Mouse (Mus musculus) midbrain, postnatal 0 days (tissue): Measurements from ENCODE around the gene Gbf1. TPM values are rescaled to one million over a fixed set of nuclear protein-coding genes. Genes with fewer than 3 reads are reported as not detected.
A peak's percentile ranks its signal among the peaks of the same experiment; 100 is the strongest.

Experiments
- ATAC-seq: fragments of 200-750 bp; cut with Nextera tagmentation; 2 replicates; pipeline ENCODE4 v1.8.0; 2017; ENCODE audit warnings: moderate number of reproducible peaks, mild to moderate bottlenecking, moderate TSS enrichment, moderate library complexity; ENCODE audit not compliant: low FRiP score
- DNase-seq: peaks from one replicate; pipeline ENCODE4 v3.0.0-alpha.2; 2015; ENCODE audit warnings: low spot score
- H3K27ac ChIP-seq: fragments of 300-500 bp; sonication (generic); 2 replicates; pipeline ENCODE4 v1.5.1; 2014; ENCODE audit warnings: low read depth, mild to moderate bottlenecking, low read length, mixed read lengths
- H3K27me3 ChIP-seq: fragments of 300-500 bp; sonication (generic); 2 replicates; pipeline ENCODE4 v1.6.1; 2014; ENCODE audit warnings: low read length, control low read depth, mixed read lengths; ENCODE audit not compliant: insufficient read depth
- H3K36me3 ChIP-seq: fragments of 300-500 bp; sonication (generic); 2 replicates; pipeline ENCODE4 v1.6.1; 2014; ENCODE audit warnings: low read length, control low read depth, mixed read lengths; ENCODE audit not compliant: insufficient read depth
- H3K4me1 ChIP-seq: fragments of 300-500 bp; sonication (generic); 2 replicates; pipeline ENCODE4 v1.6.1; 2014; ENCODE audit warnings: mild to moderate bottlenecking, control low read depth, antibody characterized with exemption, low read length, mixed read lengths; ENCODE audit not compliant: insufficient read depth
- H3K4me2 ChIP-seq: fragments of 300-500 bp; sonication (generic); 2 replicates; pipeline ENCODE4 v1.6.1; 2014; ENCODE audit warnings: low read depth, mild to moderate bottlenecking, low read length, mixed read lengths; ENCODE audit not compliant: poor library complexity, severe bottlenecking
- H3K4me3 ChIP-seq: fragments of 300-500 bp; sonication (generic); 2 replicates; pipeline ENCODE4 v1.5.1; 2014; ENCODE audit warnings: low read depth, mild to moderate bottlenecking, low read length, moderate library complexity
- H3K9ac ChIP-seq: fragments of 300-500 bp; sonication (generic); replicated peaks from 2 replicates; pipeline ENCODE4 v1.6.1; 2014; ENCODE audit warnings: mild to moderate bottlenecking, low read length, moderate library complexity, mixed read lengths; ENCODE audit not compliant: poor library complexity, severe bottlenecking
- H3K9me3 ChIP-seq: fragments of 300-500 bp; sonication (generic); 2 replicates; pipeline ENCODE4 v1.6.1; 2016; ENCODE audit warnings: low read length, control low read depth
- CTCF ChIP-seq: IDR thresholded peaks from 2 replicates; pipeline ENCODE4 v1.5.1; 2016; ENCODE audit warnings: antibody characterized with exemption, mild to moderate bottlenecking
- WGBS: fragments of 180-500 bp; shearing (Covaris S2); extraction: QIAGEN DNeasy Blood & Tissue Kit; methylation state at CpG from one replicate; pipeline ENCODE4 v1.1.7; 2014; 5-methylcytosine and 5-hydroxymethylcytosine counted together
- polyA plus RNA-seq: library from polyadenylated mRNA; unstranded; fragments of >200 nt; fragmentation: Nextera tagmentation; extraction: Ambion mirVana; gene quantifications from 2 replicates; pipeline ENCODE4 v1.2.1, GENCODE M21; 2015
- total RNA-seq: library from RNA; depleted of rRNA; stranded (reverse); fragments of >200 nt; gene quantifications from 2 replicates; pipeline ENCODE4 v1.2.3, GENCODE M21; 2014

Gene Gbf1
- total and polyA plus RNA-seq, 2 experiments from 2014 or later = 51.6 to 59.8 TPM

GRCm38 (mm10) chr19:46315752-46316610 is 163.7 kb downstream of the Gbf1 start:
- ATAC-seq (no peak), DNase-seq (no peak)
- Histone ChIP-seq H3K36me3 (peaks cover 40% of the 10 kb centered on the region), H3K4me2 (peak overlapping the region; percentile 83), H3K4me1 (peaks cover 12% of the 10 kb centered on the region), H3K4me3 (peak overlapping the region; percentile 75), H3K27me3 (peaks cover 4% of the 10 kb centered on the region; the same call in 1 of the 2 replicates), H3K27ac (no peak overlapping the region), H3K9me3 (no peaks in the 10 kb centered on the region), H3K9ac (0 out of 2 replicates have a peak overlapping the region, but pooled peaks have one; percentile 77)
- 51% methylated on average over 12 of the region's 12 CpGs for WGBS
- TF ChIP-seq CTCF = no peak

- TF ChIP-seq CTCF = no peak
- Histone ChIP-seq H3K36me3 (peaks cover 29% of the 10 kb centered on the region), H3K27me3 (peaks cover 4% of the 10 kb centered on the region; the same call in 1 of the 2 replicates), H3K9me3 (no peaks in the 10 kb centered on the region), H3K4me3 (peak overlapping the region; percentile 75), H3K9ac (peak overlapping the region; percentile 77), H3K27ac (peak overlapping the region; percentile 73), H3K4me1 (peaks cover 22% of the 10 kb centered on the region), H3K4me2 (peak overlapping the region; percentile 83)
- 25% methylated on average over 15 of the region's 15 CpGs for WGBS
- ATAC-seq (0 out of 2 replicates have a peak, but pooled peaks have one; percentile 13), DNase-seq (no peak)
Measured at GRCm38 (mm10) chr19:46316846-46317545, 164.7 kb downstream of the Gbf1 start.

GRCm38 (mm10) chr19:46317546-46317885 is 165.2 kb downstream of the Gbf1 start:
- peak overlapping the region; percentile 73 for H3K27ac ChIP-seq
- DNase-seq (no peak), ATAC-seq (peak; percentile 52)
- H3K4me2 ChIP-seq = peak overlapping the region; percentile 83
- 1% methylated on average over 44 of the region's 48 CpGs for WGBS
- H3K4me1 ChIP-seq = peaks cover 27% of the 10 kb centered on the region
- H3K4me3 ChIP-seq = peak overlapping the region; percentile 75
- peaks cover 4% of the 10 kb centered on the region; the same call in 1 of the 2 replicates for H3K27me3 ChIP-seq
- no peaks in the 10 kb centered on the region for H3K9me3 ChIP-seq
- peak overlapping the region; percentile 77 for H3K9ac ChIP-seq
- TF ChIP-seq CTCF = no peak
- peaks cover 26% of the 10 kb centered on the region for H3K36me3 ChIP-seq

GRCm38 (mm10) chr19:46318031-46318471 is 165.7 kb downstream of the Gbf1 start:
- 2% methylated on average over 22 of the region's 42 CpGs for WGBS
- Histone ChIP-seq H3K4me1 (peaks cover 31% of the 10 kb centered on the region), H3K27ac (peak overlapping the region; percentile 73), H3K27me3 (peaks cover 4% of the 10 kb centered on the region; the same call in 1 of the 2 replicates), H3K9ac (peak overlapping the region; percentile 77), H3K9me3 (no peaks in the 10 kb centered on the region), H3K4me2 (peak overlapping the region; percentile 83), H3K4me3 (peak overlapping the region; percentile 75), H3K36me3 (peaks cover 23% of the 10 kb centered on the region)
- ATAC-seq (peak; percentile 32), DNase-seq (peak; percentile 41)
- no peak for TF ChIP-seq CTCF

GRCm38 (mm10) chr19:46318586-46319378 is 166.5 kb downstream of the Gbf1 start:
- 12% methylated on average over 16 of the region's 16 CpGs for WGBS
- no peak for TF ChIP-seq CTCF
- H3K27ac ChIP-seq = peak overlapping the region; percentile 62
- H3K4me1 ChIP-seq = peaks cover 33% of the 10 kb centered on the region
- no peaks in the 10 kb centered on the region for H3K9me3 ChIP-seq
- DNase-seq (peak; percentile 87), ATAC-seq (peak; percentile 39; the same call in 1 of the 2 replicates)
- peak overlapping the region; percentile 83 for H3K4me2 ChIP-seq
- peaks cover 16% of the 10 kb centered on the region for H3K36me3 ChIP-seq
- H3K27me3 ChIP-seq = peaks cover 4% of the 10 kb centered on the region; the same call in 1 of the 2 replicates
- 0 out of 2 replicates have a peak overlapping the region, but pooled peaks have one; percentile 19 for H3K9ac ChIP-seq
- H3K4me3 ChIP-seq = peak overlapping the region; percentile 75
